Mouse (Mus musculus): Measurements from ENCODE around the gene Selenos. TPM values are rescaled to one million over a fixed set of nuclear protein-coding genes. Genes with fewer than 3 reads are reported as not detected.

The Selenos gene
- polyA plus RNA-seq, 1 experiment from 2014 or later: 92.0 TPM

GRCm38 (mm10) chr7:66108961-66109854, 29.8 kb downstream of the Selenos start, which contains the start of gene Chsy1:
Gene Chsy1, plus strand, starts transcription at chr7:66109515.
- peak within 1 kb of the TSS; percentile 90 for H3K27ac ChIP-seq (replicated peaks)
- H3K4me2 ChIP-seq: peak within 1 kb of the TSS; percentile 98
- H3K9me3 ChIP-seq (replicated peaks): no peaks in the 10 kb centered on the region
- no peaks in the 10 kb centered on the region for H3K36me3 ChIP-seq
- under 1% methylated on average over 120 of the region's 123 CpGs for WGBS
- peak within 1 kb of the TSS; percentile 93 for H3K9ac ChIP-seq (replicated peaks)
- ATAC-seq (ENCODE audit: low FRiP score): peak; percentile 90
- H3K4me3 ChIP-seq (replicated peaks): peak within 1 kb of the TSS; percentile 95
- H3K4me1 ChIP-seq: peaks cover 34% of the 10 kb centered on the region
- H3K27me3 ChIP-seq (replicated peaks): 0 out of 2 replicates have a peak, but pooled peaks cover 3% of the 10 kb centered on the region

- H3K9me3 ChIP-seq (replicated peaks): no peaks in the 10 kb centered on the region
- peak; percentile 25 for ATAC-seq (ENCODE audit: low FRiP score)
- peak overlapping the region; percentile 93 for H3K9ac ChIP-seq (replicated peaks)
- peaks cover 43% of the 10 kb centered on the region for H3K4me1 ChIP-seq
- under 1% methylated on average over 65 of the region's 77 CpGs for WGBS
- H3K27me3 ChIP-seq (replicated peaks): 0 out of 2 replicates have a peak, but pooled peaks cover 3% of the 10 kb centered on the region
- peak overlapping the region; percentile 95 for H3K4me3 ChIP-seq (replicated peaks)
- no peaks in the 10 kb centered on the region for H3K36me3 ChIP-seq
- peak overlapping the region; percentile 98 for H3K4me2 ChIP-seq
- peak overlapping the region; percentile 90 for H3K27ac ChIP-seq (replicated peaks)
Observed at GRCm38 (mm10) chr7:66109855-66110635, 30.6 kb downstream of the Selenos start.

- H3K36me3 ChIP-seq: no peaks in the 10 kb centered on the region
- H3K4me1 ChIP-seq: peaks cover 48% of the 10 kb centered on the region
- 2% methylated on average over 10 of the region's 10 CpGs for WGBS
- peak overlapping the region; percentile 98 for H3K4me2 ChIP-seq
- ATAC-seq (ENCODE audit: low FRiP score): no peak
- H3K4me3 ChIP-seq (replicated peaks): peak overlapping the region; percentile 95
- H3K27me3 ChIP-seq (replicated peaks): 0 out of 2 replicates have a peak, but pooled peaks cover 3% of the 10 kb centered on the region
- H3K9ac ChIP-seq (replicated peaks): peak overlapping the region; percentile 93
- H3K9me3 ChIP-seq (replicated peaks): no peaks in the 10 kb centered on the region
- peak overlapping the region; percentile 90 for H3K27ac ChIP-seq (replicated peaks)
Observed at GRCm38 (mm10) chr7:66110636-66111112, 31.2 kb downstream of the Selenos start.

GRCm38 (mm10) chr7:66111211-66111610, 31.8 kb downstream of the Selenos start:
- no peak for ATAC-seq (ENCODE audit: low FRiP score)
- peak overlapping the region; percentile 98 for H3K4me2 ChIP-seq
- WGBS: 56% methylated on average over 10 of the region's 10 CpGs
- 0 out of 2 replicates have a peak, but pooled peaks cover 3% of the 10 kb centered on the region for H3K27me3 ChIP-seq (replicated peaks)
- H3K27ac ChIP-seq (replicated peaks): no peak overlapping the region; the same call in 1 of the 2 replicates
- H3K9ac ChIP-seq (replicated peaks): peak overlapping the region; percentile 93; the same call in 1 of the 2 replicates
- no peaks in the 10 kb centered on the region for H3K9me3 ChIP-seq (replicated peaks)
- peaks cover 52% of the 10 kb centered on the region for H3K4me1 ChIP-seq
- peak overlapping the region; percentile 95 for H3K4me3 ChIP-seq (replicated peaks)
- H3K36me3 ChIP-seq: no peaks in the 10 kb centered on the region

GRCm38 (mm10) chr7:66113561-66113960, 34.1 kb downstream of the Selenos start:
- H3K4me2 ChIP-seq: peak overlapping the region; percentile 23
- WGBS: 83% methylated on average over 3 of the region's 3 CpGs

GRCm38 (mm10) chr7:66115821-66116343, 36.4 kb downstream of the Selenos start:
- no peaks in the 10 kb centered on the region for H3K27me3 ChIP-seq (replicated peaks)
- no peaks in the 10 kb centered on the region for H3K36me3 ChIP-seq
- H3K4me1 ChIP-seq: peaks cover 67% of the 10 kb centered on the region
- no peak overlapping the region for H3K4me2 ChIP-seq
- 79% methylated on average over 11 of the region's 11 CpGs for WGBS
- H3K9me3 ChIP-seq (replicated peaks): no peaks in the 10 kb centered on the region
- no peak for ATAC-seq (ENCODE audit: low FRiP score)
- no peak overlapping the region for H3K4me3 ChIP-seq (replicated peaks)
- no peak overlapping the region for H3K27ac ChIP-seq (replicated peaks)
- H3K9ac ChIP-seq (replicated peaks): no peak overlapping the region

More at GRCm38 (mm10) chr7:66113561-66113960, 34.1 kb downstream of the Selenos start:
- Histone ChIP-seq H3K36me3 (no peaks in the 10 kb centered on the region), H3K9ac (replicated peaks) (no peak overlapping the region), H3K9me3 (replicated peaks) (no peaks in the 10 kb centered on the region), H3K4me1 (peaks cover 61% of the 10 kb centered on the region), H3K27ac (replicated peaks) (no peak overlapping the region), H3K27me3 (replicated peaks) (no peaks in the 10 kb centered on the region), H3K4me3 (replicated peaks) (no peak overlapping the region)
- no peak for ATAC-seq (ENCODE audit: low FRiP score)

GRCm38 (mm10) chr7:66116906-66117482, 37.5 kb downstream of the Selenos start:
- Histone ChIP-seq H3K4me3 (replicated peaks) (no peak overlapping the region), H3K9me3 (replicated peaks) (no peaks in the 10 kb centered on the region), H3K9ac (replicated peaks) (no peak overlapping the region), H3K27me3 (replicated peaks) (no peaks in the 10 kb centered on the region), H3K4me2 (no peak overlapping the region), H3K27ac (replicated peaks) (no peak overlapping the region), H3K36me3 (no peaks in the 10 kb centered on the region), H3K4me1 (peaks cover 61% of the 10 kb centered on the region)
- no peak for ATAC-seq (ENCODE audit: low FRiP score)
- 83% methylated on average over 8 of the region's 8 CpGs for WGBS

- no peaks in the 10 kb centered on the region for H3K36me3 ChIP-seq
- no peak overlapping the region for H3K27ac ChIP-seq (replicated peaks)
- H3K27me3 ChIP-seq (replicated peaks): no peaks in the 10 kb centered on the region
- no peak overlapping the region for H3K9ac ChIP-seq (replicated peaks)
- peaks cover 54% of the 10 kb centered on the region for H3K4me1 ChIP-seq
- no peak overlapping the region for H3K4me3 ChIP-seq (replicated peaks)
- WGBS: 82% methylated on average over 3 of the region's 3 CpGs
- ATAC-seq (ENCODE audit: low FRiP score): no peak
- H3K9me3 ChIP-seq (replicated peaks): no peaks in the 10 kb centered on the region
- H3K4me2 ChIP-seq: no peak overlapping the region
Observed at GRCm38 (mm10) chr7:66118046-66118445, 38.6 kb downstream of the Selenos start.

GRCm38 (mm10) chr7:66118796-66119195, 39.3 kb downstream of the Selenos start:
- no peaks in the 10 kb centered on the region for H3K36me3 ChIP-seq
- H3K27me3 ChIP-seq (replicated peaks): no peaks in the 10 kb centered on the region
- no peak overlapping the region for H3K9ac ChIP-seq (replicated peaks)
- 63% methylated on average over 7 of the region's 7 CpGs for WGBS
- H3K4me1 ChIP-seq: peaks cover 47% of the 10 kb centered on the region
- H3K4me3 ChIP-seq (replicated peaks): no peak overlapping the region
- no peaks in the 10 kb centered on the region for H3K9me3 ChIP-seq (replicated peaks)
- H3K27ac ChIP-seq (replicated peaks): no peak overlapping the region
- no peak overlapping the region for H3K4me2 ChIP-seq
- ATAC-seq (ENCODE audit: low FRiP score): no peak

- H3K27ac ChIP-seq (replicated peaks): no peak overlapping the region; the same call in 1 of the 2 replicates
- H3K4me2 ChIP-seq: no peak overlapping the region
- WGBS: 60% methylated on average over 1 of the region's 1 CpGs
- H3K9me3 ChIP-seq (replicated peaks): no peaks in the 10 kb centered on the region
- peaks cover 40% of the 10 kb centered on the region for H3K4me1 ChIP-seq
- H3K4me3 ChIP-seq (replicated peaks): no peak overlapping the region
- no peaks in the 10 kb centered on the region for H3K36me3 ChIP-seq
- H3K27me3 ChIP-seq (replicated peaks): no peaks in the 10 kb centered on the region
- no peak overlapping the region for H3K9ac ChIP-seq (replicated peaks)
- ATAC-seq (ENCODE audit: low FRiP score): no peak
Observed at GRCm38 (mm10) chr7:66120139-66120538, 40.7 kb downstream of the Selenos start.
